Mouse (Mus musculus) midbrain, embryonic 13.5 days (tissue): ENCODE data around the gene Mast4. TPM values are rescaled to one million over a fixed set of nuclear protein-coding genes. Genes with fewer than 3 reads are reported as not detected.

Source experiments
- ATAC-seq: fragments of 200-750 bp; cut with Nextera tagmentation; 2 replicates; pipeline ENCODE4 v1.8.0; 2017; ENCODE audit warnings: mild to moderate bottlenecking, moderate TSS enrichment, moderate library complexity
- H3K27ac ChIP-seq: fragments of 300-500 bp; sonication (generic); 2 replicates; pipeline ENCODE4 v1.5.1; 2015; ENCODE audit warnings: inconsistent platforms, mild to moderate bottlenecking, moderate library complexity
- H3K27me3 ChIP-seq: fragments of 300-500 bp; sonication (generic); 2 replicates; pipeline ENCODE4 v1.6.1; 2015; ENCODE audit warnings: mild to moderate bottlenecking, inconsistent platforms
- H3K36me3 ChIP-seq: fragments of 300-500 bp; sonication (generic); 2 replicates; pipeline ENCODE4 v1.6.1; 2015; ENCODE audit warnings: mild to moderate bottlenecking, inconsistent platforms
- H3K4me1 ChIP-seq: fragments of 300-500 bp; sonication (generic); replicated peaks from 2 replicates; pipeline ENCODE4 v1.6.1; 2015; ENCODE audit warnings: inconsistent platforms
- H3K4me2 ChIP-seq: fragments of 300-500 bp; sonication (generic); replicated peaks from 2 replicates; pipeline ENCODE4 v1.6.1; 2015; ENCODE audit warnings: moderate library complexity, mild to moderate bottlenecking, inconsistent platforms
- H3K4me3 ChIP-seq: fragments of 300-500 bp; sonication (generic); replicated peaks from 2 replicates; pipeline ENCODE4 v1.5.1; 2015; ENCODE audit warnings: mild to moderate bottlenecking, inconsistent platforms
- H3K9ac ChIP-seq: fragments of 300-500 bp; sonication (generic); replicated peaks from 2 replicates; pipeline ENCODE4 v1.6.1; 2015; ENCODE audit warnings: mild to moderate bottlenecking, inconsistent platforms
- H3K9me3 ChIP-seq: fragments of 300-500 bp; sonication (generic); 2 replicates; pipeline ENCODE4 v1.6.1; 2016; ENCODE audit warnings: mild to moderate bottlenecking, inconsistent platforms
- WGBS: fragments of 180-500 bp; shearing (Covaris S2); methylation state at CpG from one replicate; pipeline ENCODE4 v1.1.7; 2015; 5-methylcytosine and 5-hydroxymethylcytosine counted together
- polyA plus RNA-seq: library from polyadenylated mRNA; unstranded; fragments of >200 nt; fragmentation: Nextera tagmentation; extraction: Ambion mirVana; gene quantifications from 2 replicates; pipeline ENCODE4 v1.2.1, GENCODE M21; 2015

Mast4 gene
- polyA plus RNA-seq, 1 experiment from 2014 or later = 33.4 TPM

GRCm38 (mm10) chr13:103102598-103102997, 231.7 kb downstream of the Mast4 start:
- Histone ChIP-seq H3K4me2 (no peak overlapping the region), H3K4me3 (no peak overlapping the region), H3K9ac (no peak overlapping the region), H3K9me3 (no peaks in the 10 kb centered on the region), H3K36me3 (no peaks in the 10 kb centered on the region), H3K27ac (no peak overlapping the region), H3K4me1 (peaks cover 7% of the 10 kb centered on the region), H3K27me3 (peaks cover 7% of the 10 kb centered on the region; the same call in 1 of the 2 replicates)
- peak; percentile 12; the same call in 1 of the 2 replicates for ATAC-seq
- 75% methylated on average over 6 of the region's 6 CpGs for WGBS

DNA sequence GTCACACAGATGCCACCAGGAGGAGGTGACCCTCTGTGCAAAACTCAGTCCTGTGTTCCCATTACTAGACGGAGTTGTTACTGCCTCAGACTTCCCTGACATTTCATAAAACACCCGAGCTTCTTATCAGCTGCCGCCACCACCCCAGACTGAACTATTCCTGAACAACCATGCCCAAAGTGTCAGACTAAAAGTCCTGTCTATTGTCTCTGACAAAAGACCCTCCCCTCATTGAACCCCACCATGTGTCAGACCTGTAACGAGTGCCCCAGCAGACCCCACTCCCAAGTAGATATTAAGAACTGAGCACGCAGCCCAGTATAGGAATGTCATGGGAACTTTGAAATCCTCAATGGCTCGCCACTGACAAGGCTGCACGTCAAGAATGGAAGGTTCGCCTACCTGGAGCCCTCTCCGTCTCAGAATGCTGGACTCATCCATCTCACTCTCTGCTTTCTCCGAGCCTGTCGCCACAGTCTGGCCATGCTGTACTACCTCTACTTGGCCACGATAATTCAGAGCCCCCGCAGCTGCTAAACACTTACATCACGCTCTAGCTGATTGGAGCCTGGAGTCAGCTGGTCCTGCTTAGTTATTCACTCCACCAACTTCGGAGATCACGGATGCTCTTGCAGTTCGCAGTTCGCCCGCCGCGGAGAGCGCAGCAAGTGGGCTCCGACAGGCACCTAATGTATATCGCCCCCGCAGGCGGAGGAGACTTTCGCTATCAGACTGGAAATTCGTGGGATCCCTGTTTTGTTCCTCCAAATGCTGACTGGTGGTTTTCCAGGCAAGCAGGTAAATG, 237.7 kb downstream of the Mast4 start:
- H3K27ac ChIP-seq = no peak overlapping the region
- peak overlapping the region; percentile 46 for H3K4me3 ChIP-seq
- 5% methylated on average over 28 of the region's 28 CpGs for WGBS
- H3K36me3 ChIP-seq = no peaks in the 10 kb centered on the region
- H3K4me2 ChIP-seq = peak overlapping the region; percentile 81
- peaks cover 23% of the 10 kb centered on the region for H3K4me1 ChIP-seq
- peak overlapping the region; percentile 61 for H3K9ac ChIP-seq
- peak; percentile 96 for ATAC-seq
- H3K27me3 ChIP-seq = peaks cover 7% of the 10 kb centered on the region; the same call in 1 of the 2 replicates
- H3K9me3 ChIP-seq = no peaks in the 10 kb centered on the region

DNA sequence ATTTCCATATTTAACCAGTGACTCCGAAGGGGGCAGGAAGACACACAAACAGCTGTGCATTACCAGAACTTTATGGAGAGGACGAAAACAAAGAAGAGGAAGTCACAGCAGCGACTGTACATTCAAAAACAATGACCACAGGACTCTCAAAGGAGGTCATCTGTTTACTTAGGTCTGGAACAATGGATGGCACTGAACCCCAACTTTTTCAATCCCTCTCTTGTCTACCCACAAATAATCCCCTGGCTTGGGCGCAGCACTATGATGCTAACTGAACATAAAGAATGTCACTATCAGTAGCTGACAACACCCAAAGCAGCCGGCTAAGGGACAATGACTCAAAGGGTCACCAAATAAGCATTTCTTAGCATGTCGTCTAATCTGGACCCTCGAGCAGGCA, 238.8 kb downstream of the Mast4 start:
- no peak for ATAC-seq
- Histone ChIP-seq H3K4me1 (peaks cover 23% of the 10 kb centered on the region), H3K4me2 (0 out of 2 replicates have a peak overlapping the region, but pooled peaks have one; percentile 9), H3K9me3 (no peaks in the 10 kb centered on the region), H3K27ac (no peak overlapping the region), H3K9ac (no peak overlapping the region), H3K4me3 (no peak overlapping the region), H3K27me3 (peaks cover 7% of the 10 kb centered on the region; the same call in 1 of the 2 replicates), H3K36me3 (no peaks in the 10 kb centered on the region)
- WGBS = 42% methylated on average over 7 of the region's 7 CpGs

DNA sequence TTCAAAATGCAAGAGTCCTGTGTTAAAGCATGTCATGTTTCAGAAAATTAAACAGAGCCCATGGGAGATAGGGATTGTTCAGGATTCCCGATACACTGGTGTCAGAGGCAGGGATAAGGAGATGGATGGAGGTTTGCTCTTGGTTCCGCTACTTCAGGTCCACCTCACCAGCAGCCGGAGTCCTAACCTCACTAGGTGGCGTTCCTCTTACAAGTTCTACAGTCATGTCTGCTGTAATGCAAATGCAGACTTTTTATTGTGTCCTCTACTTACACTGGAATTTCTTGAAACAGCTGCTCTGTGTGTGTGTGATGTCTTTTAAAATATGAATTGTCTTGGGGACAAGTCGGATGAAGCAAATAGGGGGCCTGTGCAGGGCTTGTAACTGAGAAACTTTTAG, 239.7 kb downstream of the Mast4 start:
- ATAC-seq = no peak
- Histone ChIP-seq H3K4me2 (0 out of 2 replicates have a peak overlapping the region, but pooled peaks have one; percentile 9), H3K27ac (no peak overlapping the region), H3K9ac (no peak overlapping the region), H3K4me3 (no peak overlapping the region), H3K36me3 (no peaks in the 10 kb centered on the region), H3K9me3 (no peaks in the 10 kb centered on the region), H3K4me1 (peaks cover 23% of the 10 kb centered on the region), H3K27me3 (peaks cover 7% of the 10 kb centered on the region; the same call in 1 of the 2 replicates)
- 75% methylated on average over 5 of the region's 5 CpGs for WGBS

GRCm38 (mm10) chr13:103093713-103094112, 240.6 kb downstream of the Mast4 start:
- WGBS = 87% methylated on average over 1 of the region's 1 CpGs
- Histone ChIP-seq H3K4me1 (peaks cover 23% of the 10 kb centered on the region), H3K4me3 (no peak overlapping the region), H3K4me2 (no peak overlapping the region), H3K9ac (no peak overlapping the region), H3K27ac (no peak overlapping the region), H3K9me3 (no peaks in the 10 kb centered on the region), H3K36me3 (no peaks in the 10 kb centered on the region), H3K27me3 (peaks cover 7% of the 10 kb centered on the region; the same call in 1 of the 2 replicates)
- ATAC-seq = no peak

- no peak overlapping the region for H3K9ac ChIP-seq
- 87% methylated on average over 15 of the region's 15 CpGs for WGBS
- no peak for ATAC-seq
Observed at GRCm38 (mm10) chr13:103085540-103086121, 248.7 kb downstream of the Mast4 start.

DNA sequence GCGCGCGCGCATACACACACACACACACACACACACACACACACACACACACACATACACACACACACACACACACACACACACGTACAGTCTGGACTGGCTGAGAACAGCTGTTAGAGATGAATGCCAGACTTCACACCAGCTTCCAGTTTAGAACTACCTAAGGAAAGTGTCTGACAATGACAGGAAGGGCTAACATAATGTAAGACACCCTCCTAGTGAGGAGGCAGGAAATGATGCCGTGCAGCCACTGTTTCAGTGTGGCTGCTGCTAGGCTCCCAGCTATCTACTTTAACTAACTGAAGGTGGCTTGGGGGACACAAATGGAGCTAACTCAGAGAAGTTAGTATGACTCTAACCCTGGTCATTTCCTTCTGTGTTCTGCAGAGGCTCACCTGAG, 251.4 kb downstream of the Mast4 start:
- Histone ChIP-seq H3K36me3 (no peaks in the 10 kb centered on the region), H3K9ac (no peak overlapping the region), H3K9me3 (no peaks in the 10 kb centered on the region), H3K4me2 (no peak overlapping the region), H3K4me1 (peaks cover 5% of the 10 kb centered on the region), H3K27me3 (no peaks in the 10 kb centered on the region), H3K27ac (no peak overlapping the region), H3K4me3 (no peak overlapping the region)
- no peak for ATAC-seq
- WGBS = 88% methylated on average over 2 of the region's 6 CpGs

More at GRCm38 (mm10) chr13:103085540-103086121, 248.7 kb downstream of the Mast4 start:
- H3K36me3 ChIP-seq = no peaks in the 10 kb centered on the region
- no peaks in the 10 kb centered on the region for H3K9me3 ChIP-seq
- H3K4me2 ChIP-seq = no peak overlapping the region
- no peak overlapping the region for H3K27ac ChIP-seq
- H3K27me3 ChIP-seq = no peaks in the 10 kb centered on the region
- peaks cover 5% of the 10 kb centered on the region for H3K4me1 ChIP-seq
- H3K4me3 ChIP-seq = no peak overlapping the region

- no peak overlapping the region for H3K9ac ChIP-seq
- WGBS = 82% methylated on average over 4 of the region's 4 CpGs
- no peak overlapping the region for H3K4me2 ChIP-seq
- H3K36me3 ChIP-seq = no peaks in the 10 kb centered on the region
- H3K27me3 ChIP-seq = no peaks in the 10 kb centered on the region
- H3K4me1 ChIP-seq = peaks cover 5% of the 10 kb centered on the region
- no peak for ATAC-seq
- no peak overlapping the region for H3K27ac ChIP-seq
- H3K9me3 ChIP-seq = no peaks in the 10 kb centered on the region
- H3K4me3 ChIP-seq = no peak overlapping the region
Observed at GRCm38 (mm10) chr13:103079806-103080205, 254.5 kb downstream of the Mast4 start.

GRCm38 (mm10) chr13:103078815-103079214, 255.5 kb downstream of the Mast4 start:
- no peaks in the 10 kb centered on the region for H3K4me1 ChIP-seq
- no peak overlapping the region for H3K4me2 ChIP-seq
- no peak for ATAC-seq
- 97% methylated on average over 6 of the region's 6 CpGs for WGBS
- H3K36me3 ChIP-seq = no peaks in the 10 kb centered on the region
- H3K4me3 ChIP-seq = no peak overlapping the region
- no peaks in the 10 kb centered on the region for H3K27me3 ChIP-seq
- no peaks in the 10 kb centered on the region for H3K9me3 ChIP-seq
- no peak overlapping the region for H3K9ac ChIP-seq
- H3K27ac ChIP-seq = no peak overlapping the region

- no peak overlapping the region for H3K4me3 ChIP-seq
Observed at GRCm38 (mm10) chr13:103073461-103073860, 260.8 kb downstream of the Mast4 start.

GRCm38 (mm10) chr13:103071783-103072182, 262.5 kb downstream of the Mast4 start:
- H3K4me2 ChIP-seq = no peak overlapping the region
- 86% methylated on average over 3 of the region's 3 CpGs for WGBS
- 0 out of 2 replicates have a peak, but pooled peaks cover 6% of the 10 kb centered on the region for H3K4me1 ChIP-seq
- H3K9me3 ChIP-seq = no peaks in the 10 kb centered on the region
- H3K9ac ChIP-seq = no peak overlapping the region
- no peak overlapping the region for H3K4me3 ChIP-seq
- H3K27me3 ChIP-seq = no peaks in the 10 kb centered on the region
- no peak overlapping the region for H3K27ac ChIP-seq
- H3K36me3 ChIP-seq = no peaks in the 10 kb centered on the region
- ATAC-seq = no peak

More at GRCm38 (mm10) chr13:103073461-103073860, 260.8 kb downstream of the Mast4 start:
- no peak overlapping the region for H3K9ac ChIP-seq
- no peak for ATAC-seq
- no peak overlapping the region for H3K4me2 ChIP-seq
- no peaks in the 10 kb centered on the region for H3K27me3 ChIP-seq
- no peaks in the 10 kb centered on the region for H3K36me3 ChIP-seq
- H3K9me3 ChIP-seq = no peaks in the 10 kb centered on the region
- no peaks in the 10 kb centered on the region for H3K4me1 ChIP-seq
- WGBS = 87% methylated on average over 4 of the region's 4 CpGs
- no peak overlapping the region for H3K27ac ChIP-seq

DNA sequence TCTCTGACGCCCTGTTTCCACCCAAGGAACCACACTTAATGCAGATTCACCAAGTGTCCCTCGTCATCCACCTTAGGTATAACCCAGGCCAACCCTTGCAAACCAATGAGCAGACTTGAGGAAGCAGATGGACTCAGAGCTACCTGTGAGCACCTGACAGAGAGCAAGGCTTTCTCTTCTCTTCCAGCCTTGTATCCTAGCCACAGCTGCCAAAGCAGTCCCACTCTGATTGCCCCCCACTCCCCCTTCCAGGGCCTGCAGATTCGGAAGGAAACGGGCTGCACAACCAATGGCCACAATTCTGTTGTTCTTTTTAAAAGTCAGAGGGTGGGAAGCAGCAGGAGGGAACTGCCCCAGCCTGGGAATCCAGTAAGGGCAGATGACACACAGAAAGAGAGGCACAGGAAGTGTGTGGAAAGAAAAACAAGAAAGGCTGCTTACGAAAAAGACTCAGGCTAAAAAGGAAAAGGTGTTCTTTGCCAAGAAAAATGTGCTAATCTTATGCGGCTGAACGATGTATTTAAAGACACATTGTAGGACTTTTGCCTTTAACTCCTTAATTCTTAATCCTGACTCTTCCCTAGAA, 266.6 kb downstream of the Mast4 start:
- Histone ChIP-seq H3K4me1 (peaks cover 16% of the 10 kb centered on the region), H3K9me3 (no peaks in the 10 kb centered on the region), H3K4me2 (no peak overlapping the region), H3K4me3 (no peak overlapping the region), H3K36me3 (no peaks in the 10 kb centered on the region), H3K27ac (no peak overlapping the region), H3K27me3 (no peaks in the 10 kb centered on the region), H3K9ac (no peak overlapping the region)
- no peak for ATAC-seq
- WGBS = 34% methylated on average over 7 of the region's 7 CpGs
